Mouse (Mus musculus): ENCODE results near the gene C2cd2l.

DNA sequence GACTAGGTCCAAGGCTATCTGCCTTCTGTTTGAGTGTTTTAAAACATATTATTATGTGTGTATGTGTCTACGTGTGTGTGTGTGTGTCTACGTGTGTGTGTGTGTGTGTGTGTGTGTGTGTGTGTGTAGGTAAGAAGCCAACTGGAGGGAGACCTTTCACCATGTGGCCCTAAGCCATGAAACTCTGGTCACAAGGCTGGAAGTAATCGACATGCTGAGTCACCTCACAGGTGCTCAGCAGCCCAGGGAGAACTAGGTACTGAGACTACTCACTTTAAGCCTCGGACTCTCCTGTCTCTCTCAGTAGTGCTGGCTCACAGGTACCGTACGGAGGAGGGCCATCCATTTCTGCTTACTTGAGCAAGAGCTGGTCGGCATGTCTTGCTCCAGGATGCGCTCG is 27.1 kb upstream of the C2cd2l start:
- TF ChIP-seq CTCF (conservative IDR thresholded peaks at IDR 0.05; ENCODE audit: insufficient read depth, insufficient read length, low read depth, low read length): no peak
- no peak for TF ChIP-seq POLR2A (IDR thresholded peaks at IDR 0.05; ENCODE audit: low read depth, low read length)

Data from kidney, adult 2 months (tissue).